In the genomic region with DNA sequence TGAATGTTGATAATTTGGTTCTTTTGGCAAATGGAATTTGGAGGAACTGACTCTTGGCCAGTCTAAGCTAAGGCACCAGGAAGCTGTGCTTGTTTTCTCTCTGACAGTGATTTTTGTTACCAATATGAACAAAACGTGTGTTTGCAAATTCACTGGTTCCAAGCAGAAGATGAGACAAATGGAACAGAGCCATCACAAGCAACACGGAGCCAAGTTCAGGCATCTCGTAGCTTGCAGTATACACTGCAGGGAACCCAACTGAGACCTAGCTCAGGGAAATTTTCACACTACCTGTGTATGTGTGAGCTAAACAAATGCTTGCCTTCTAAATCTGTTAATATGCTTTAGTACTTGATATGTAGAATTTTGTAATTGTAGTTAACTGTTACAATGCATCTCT, we compare ENCODE assay signal across 9 mouse cellular contexts.
"Had no signal": no experiment of that assay in that cellular context is flagged by ENCODE, and none has a peak within 500 bp of the region (broad histone marks: within the 10 kb centered on the region; RNA-seq: fewer than 3 reads in every experiment).

No protein-coding gene starts in this region.

- DNase-seq: kidney, postnatal 14 days; layer of hippocampus, postnatal 36 days; left cerebral cortex, postnatal 4 days; lung, adult 2 months; lung, postnatal 36 days; right cerebral cortex, adult 18-20 months; right cerebral cortex, postnatal 25 days; thymus, adult 2 months; thymus, postnatal 25 days had no signal
